Mouse (Mus musculus) kidney, adult 18-20 months (tissue): ENCODE data around the gene Nfatc2.

Source experiments
- DNase-seq: peaks from one replicate; pipeline ENCODE4 v3.0.0; 2021

The Nfatc2 gene

DNA sequence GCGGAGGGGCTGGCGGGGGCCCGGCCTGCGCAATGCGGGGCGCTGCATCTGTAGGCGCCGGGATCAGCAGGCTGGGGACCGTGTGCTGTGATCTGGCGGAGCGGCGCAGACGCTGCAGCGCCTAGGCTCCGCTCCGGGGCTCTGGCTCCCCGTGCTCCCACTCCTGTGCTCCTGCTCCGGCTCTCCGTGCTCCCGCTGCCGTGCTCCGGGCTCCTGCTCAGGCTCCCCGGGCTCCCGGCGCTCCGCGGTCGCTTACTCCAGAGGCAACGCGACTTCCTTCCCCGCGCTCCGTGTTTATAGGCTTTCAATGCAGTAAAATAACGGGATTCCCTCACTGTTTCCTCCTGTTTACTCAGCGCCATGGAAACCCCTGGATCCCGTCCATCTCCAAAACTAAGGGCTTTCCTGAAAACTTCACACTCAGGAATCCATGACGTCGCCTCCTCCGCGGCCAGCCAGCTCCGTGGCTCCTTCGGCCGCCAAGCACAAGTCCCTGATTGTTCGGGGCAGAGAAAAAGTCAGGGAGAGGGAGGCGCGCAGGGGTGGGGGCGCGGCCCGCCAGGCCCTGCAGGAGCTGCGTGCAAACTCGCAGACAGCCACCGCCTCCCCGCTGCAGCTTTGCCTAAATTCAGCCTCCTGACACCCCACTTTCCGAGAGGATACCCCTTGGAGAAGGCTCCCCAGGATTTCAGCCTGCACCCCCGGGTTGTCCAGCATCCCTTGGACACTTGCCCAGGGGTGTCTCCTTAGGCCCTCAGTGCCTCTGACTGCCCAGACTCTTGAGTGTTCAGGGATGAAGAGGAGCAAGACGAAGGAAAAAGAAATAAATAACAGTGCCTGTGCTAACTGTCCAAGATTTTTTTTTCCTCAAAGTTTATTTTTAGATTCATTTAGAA lies at the start of gene Nfatc2:
Gene Nfatc2, minus strand, starts transcription at position 167 of the 896 bp plus-strand sequence.
- DNase-seq = peak; percentile 72

DNA sequence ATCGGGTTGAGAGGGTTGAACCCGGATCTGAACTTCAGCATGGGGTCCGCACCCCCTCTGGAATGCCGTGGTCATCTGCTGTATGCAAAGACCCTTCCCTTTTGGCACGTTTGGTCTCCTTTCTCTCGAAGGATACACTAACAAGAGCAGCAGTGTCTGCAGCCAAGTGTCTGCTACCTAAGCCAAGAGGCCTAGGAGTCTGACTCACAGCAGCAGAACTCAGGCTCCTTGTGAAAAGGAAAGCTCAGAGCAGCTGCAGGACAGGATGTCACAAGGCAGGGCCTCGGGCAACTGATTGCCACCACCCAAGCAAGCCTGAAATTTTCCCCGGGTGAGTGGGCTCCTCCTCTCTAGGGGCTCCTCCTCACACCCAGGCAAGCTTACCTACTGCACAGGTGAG lies 46.7 kb upstream of the Nfatc2 start:
- no peak for DNase-seq

DNA sequence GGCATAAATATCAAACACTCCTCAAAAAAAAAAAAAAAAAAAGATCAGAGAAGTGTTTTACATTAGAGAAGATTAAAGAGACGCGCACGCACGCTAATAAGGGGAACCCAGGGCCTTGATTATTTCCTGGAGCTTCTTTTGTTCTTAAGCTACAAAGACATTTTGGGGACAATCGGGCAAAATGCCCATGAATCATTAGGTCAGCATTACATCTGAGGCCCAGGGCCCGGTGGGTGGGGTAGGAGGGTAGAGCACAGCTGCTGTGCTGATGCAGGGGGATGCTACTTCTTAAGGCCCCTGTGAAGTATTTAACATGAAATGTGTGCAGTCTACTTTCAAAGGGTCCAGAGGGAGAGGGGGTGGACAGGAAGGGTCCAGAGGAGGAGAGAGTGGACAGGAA lies 43.4 kb upstream of the Nfatc2 start:
- DNase-seq = no peak

DNA sequence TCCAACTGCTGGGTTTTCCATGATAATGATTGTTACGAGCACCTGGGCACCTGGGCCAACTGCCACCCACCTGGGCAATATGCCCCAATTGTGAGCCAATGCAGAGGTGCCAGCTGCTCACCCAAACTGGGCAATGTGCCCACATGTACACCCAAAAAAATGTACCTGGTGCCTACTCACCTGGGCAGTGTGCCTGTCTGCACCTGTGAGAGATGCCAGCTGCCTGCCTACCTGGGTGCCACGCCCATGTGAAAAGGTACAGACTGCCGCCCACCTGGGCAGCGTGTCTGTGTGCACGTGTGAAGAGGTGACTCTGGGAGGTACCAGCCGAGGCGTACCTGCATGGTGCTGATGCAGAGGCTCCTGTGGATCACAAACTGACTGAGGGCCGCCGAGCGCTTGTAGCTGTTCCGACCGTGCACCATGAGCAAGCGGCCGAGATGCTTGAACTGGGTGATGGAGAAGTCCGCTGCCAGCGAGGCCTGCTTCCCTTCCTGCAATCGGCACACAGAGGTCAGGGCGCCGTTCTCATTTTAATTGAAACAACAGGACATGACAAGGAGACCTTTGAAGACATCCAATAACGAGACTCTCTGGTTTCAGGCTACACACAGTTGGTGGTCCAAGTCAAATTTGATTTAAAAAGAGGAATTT lies 42.2 kb upstream of the Nfatc2 start:
- no peak for DNase-seq

DNA sequence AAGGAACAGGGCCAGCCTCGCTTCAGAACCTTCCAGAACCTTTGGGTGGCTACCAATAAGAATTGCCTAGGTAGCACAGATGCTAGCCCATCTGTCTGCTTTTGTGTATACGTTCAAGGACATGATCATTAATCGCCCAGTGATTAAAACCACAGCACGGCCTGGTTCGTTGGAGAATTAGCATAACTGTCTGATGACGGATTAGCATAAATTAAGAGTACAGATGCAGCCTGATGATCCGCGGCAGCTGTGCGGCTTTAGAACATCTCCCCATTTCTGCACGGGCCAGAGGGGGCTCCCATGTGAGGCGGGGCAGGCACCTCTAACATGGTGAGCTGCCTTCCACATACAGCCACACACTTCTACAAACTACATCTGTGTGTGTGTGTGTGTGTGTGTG lies 40.7 kb upstream of the Nfatc2 start:
- DNase-seq = no peak

DNA sequence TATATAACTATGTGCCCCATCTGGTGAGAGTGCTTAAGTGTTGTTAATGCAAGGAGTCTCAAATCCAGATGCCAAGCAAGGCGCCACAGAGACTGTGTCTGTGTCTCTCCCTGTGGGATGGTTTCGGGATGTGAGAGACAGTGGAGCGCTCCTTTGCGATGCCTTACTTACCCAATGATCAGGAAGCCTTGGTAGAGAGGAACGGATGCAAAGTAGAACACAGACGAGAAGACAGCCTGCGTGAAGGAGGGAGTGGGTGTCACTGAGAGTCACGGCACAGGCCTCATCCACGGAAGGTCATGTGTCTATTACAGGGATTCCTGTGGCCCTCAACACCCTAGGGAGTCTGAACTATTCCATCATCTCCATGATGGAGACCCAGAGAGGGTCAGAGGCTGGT lies 39.0 kb upstream of the Nfatc2 start:
- no peak for DNase-seq

DNA sequence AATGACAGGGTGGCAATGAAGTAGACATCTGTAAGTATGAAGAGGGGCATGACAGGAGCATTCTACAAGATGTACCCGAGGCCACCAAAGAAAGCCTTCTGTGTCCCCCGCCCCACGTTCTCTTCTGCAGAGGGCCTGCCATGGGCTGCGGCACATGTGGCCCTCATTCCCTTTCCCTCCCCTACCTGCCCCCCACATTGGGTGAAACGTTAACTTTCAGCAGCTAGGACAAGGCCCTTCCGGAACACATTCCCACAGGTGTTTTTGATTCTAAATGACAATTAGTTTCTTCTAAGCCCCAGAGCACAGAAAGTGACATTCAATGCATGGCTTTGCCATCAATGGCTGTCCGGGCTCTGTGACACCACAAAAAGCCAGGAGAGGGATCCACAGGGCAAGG lies 33.4 kb upstream of the Nfatc2 start:
- DNase-seq = no peak

DNA sequence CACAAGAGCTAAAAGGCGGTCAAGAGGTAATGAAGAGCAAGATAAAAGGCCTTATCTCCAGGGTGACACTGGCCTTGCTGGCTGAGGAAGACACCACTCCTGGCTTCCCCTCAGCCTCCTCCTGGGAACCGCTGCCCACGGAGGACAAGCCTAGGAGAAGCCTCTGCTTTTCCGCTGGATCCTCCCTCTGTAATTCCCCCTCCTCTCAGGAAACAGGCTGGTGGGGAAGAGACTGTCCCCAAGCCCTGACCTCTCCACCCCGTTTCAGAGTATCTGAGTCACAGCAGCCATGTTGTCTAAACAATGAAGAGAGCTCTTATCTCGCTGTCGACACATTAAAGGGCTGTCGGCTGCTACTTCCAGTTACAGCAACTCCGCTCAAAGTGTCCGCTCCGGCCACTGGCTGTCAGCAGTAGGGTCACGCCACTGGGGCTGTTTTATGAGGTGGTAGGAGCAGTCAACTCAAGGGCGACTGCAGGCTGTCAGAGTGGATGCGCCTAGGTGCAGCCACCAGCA lies 31.9 kb upstream of the Nfatc2 start:
- DNase-seq = no peak

DNA sequence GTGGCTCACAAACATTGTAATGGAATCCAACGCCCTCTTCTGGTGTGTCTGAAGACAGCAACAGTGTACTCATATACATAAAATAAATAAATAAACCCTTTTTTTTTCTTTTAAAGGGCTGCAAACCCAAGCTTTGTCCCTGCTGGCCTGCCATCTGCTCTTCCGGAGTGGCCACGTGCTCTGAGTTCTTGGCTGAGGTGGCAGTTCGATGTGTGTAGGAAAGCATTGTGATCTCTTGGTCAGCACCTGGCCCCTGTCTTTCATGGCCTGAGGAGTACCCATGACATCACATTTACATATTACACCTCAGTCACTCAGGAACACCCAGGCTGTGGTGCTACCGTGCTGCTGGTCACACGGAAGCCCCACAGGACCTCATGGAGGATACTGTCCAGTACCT lies 31.1 kb upstream of the Nfatc2 start:
- DNase-seq = no peak

DNA sequence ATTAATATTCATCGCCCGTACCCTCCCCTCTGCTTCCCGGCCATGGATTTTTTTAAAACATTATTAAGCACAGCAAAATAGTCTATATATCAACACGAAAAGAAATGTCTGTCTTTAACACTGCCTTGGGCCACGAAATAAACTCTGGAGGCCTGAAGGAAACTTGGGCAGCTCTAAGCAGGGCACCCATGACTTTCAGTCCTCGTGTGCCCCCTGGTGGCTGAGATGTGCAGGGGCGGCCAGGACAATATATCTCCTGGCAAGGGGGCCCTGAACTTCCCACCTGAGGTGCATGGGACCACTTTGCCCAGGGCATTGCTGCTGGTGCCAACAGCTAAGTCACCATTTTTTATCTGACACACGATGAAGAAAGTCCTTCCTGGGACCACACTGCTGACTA lies 27.3 kb upstream of the Nfatc2 start:
- DNase-seq = peak; percentile 81

DNA sequence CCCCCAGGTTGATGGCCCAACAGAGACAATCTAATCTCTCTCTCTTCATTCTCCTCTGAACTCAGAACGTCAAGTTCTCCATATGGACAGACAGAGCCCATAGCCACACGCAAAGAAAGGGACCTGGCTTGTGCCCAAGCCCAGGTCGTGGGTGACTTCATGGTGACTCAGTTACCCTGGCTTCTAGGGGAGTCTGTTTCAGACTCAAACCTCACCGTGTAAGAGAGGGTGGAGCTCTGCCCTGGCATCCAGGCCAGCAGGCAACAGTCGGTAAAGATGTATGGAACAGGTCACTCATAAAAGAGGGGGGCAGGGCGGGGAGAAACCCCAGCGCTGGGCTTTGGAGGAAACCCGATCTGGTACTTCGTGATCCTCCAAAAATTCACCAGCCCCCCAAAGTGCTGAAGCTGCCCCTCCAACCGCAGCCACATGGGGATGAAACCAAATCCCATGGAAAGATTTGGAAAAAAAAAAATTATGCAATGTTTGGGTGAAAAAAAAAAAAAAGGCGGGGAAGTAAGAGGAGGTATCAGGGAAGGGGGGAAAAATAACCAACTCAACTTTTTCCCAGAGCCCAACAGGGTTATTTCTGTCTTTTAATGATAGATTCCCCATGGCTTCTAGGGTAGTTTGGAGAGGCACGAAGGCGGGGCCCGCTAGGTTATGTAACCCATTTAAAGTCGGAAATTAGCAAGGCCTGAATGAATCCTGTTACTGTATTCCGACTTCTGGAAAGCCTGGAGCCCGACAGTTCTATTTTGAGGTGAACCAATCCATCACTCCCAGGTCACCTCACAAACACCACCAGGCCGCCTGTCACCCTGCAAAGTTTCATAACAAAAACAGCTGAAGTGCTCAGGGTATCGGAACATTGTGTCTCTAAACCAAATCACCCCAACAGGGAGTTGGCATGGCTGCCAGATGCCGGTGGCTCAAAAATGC lies 26.6 kb upstream of the Nfatc2 start:
- no peak for DNase-seq

DNA sequence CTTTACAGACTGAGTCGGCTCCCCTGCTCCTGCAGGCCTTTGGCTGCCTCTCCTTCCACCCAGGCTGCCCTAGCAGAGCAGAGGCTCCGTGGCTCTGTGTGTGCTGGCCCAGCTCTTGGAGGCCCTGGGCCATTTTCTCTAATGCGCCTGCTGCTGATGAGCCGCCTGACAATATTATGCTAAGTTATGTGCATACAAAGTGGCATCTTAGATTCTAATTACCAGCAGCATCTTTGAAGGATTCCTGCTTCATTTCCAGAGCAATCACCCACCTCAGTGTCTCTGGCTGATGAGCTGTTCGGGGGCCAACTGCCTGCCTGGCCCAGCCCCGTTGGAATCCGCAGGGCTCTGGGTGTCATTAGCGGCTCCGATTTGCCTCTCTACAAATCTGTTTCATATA lies 24.9 kb upstream of the Nfatc2 start:
- DNase-seq = no peak

DNA sequence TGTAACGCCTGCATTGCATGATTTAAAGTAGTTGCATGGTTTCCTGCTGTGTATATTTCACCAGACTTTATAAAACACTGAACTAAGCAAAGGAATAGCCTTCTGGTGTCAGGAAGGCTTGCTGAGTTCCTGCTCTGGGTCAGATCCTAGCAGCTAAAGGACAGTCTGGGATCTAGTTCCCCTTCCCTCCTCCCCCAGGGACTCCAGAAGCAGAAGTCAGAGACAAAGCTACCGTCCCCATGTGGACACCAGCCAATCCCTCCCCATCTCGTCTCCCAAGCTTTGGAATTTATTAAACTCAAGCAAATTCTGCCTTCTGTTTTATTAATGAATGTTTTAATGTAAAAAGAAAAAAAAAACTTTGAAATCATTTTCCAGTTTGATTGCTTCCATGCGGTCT lies 23.6 kb upstream of the Nfatc2 start:
- no peak for DNase-seq

DNA sequence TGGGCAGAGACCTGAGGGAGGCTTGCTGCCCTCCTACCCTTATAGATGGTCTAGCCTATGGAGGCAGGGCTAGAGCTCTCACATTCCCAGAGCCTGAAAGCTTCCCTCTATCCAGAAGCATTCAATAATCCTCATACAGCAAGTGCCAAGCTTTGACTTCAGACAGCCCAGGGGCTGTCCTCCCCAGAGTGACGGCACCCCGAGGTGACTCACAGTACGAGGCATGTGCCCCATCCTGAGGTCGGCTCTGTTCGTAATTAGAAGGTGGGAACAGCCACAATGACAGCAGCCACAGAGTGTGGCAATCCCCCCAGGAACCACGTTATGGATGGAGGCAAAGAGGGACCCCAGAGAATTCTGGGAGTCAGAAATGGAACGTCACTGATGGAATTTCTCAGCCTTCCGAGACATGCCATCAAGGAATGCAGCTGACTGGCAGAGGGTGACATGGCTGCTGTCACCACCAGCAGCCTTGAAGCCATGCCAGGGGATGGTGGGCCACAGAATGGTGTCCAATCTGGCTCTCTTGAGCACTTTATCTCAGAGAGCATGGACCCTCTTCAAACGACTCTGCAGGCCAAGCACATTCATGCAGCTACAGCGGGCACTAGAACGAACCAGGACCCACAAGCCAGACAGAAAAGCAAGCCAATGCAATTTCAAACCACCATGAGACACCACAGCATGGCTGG lies 19.8 kb upstream of the Nfatc2 start:
- no peak for DNase-seq

DNA sequence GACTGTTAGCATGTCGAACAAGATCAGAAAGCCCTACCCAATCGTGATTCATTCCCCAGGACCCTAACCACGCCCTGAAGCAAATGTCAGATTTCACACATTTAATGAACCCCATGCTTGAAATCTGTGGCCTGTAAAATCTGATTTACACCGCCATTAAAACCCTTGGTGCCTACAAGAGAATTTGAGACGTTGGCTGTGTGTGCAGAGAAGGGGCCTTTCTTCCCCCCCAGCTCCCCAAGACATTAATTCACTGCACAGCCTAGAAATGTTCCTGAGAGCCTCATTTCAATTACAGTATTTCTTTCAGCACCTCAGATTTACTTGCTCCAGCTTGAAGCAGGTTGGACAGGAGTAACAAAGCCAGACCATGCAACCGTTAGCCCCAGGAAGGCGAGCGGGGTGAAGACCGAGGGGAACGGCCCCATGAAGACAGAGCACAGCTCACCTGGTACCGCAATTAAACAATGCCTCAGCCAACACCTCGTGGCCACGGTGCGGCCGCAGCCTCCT lies 16.8 kb upstream of the Nfatc2 start:
- DNase-seq = no peak

DNA sequence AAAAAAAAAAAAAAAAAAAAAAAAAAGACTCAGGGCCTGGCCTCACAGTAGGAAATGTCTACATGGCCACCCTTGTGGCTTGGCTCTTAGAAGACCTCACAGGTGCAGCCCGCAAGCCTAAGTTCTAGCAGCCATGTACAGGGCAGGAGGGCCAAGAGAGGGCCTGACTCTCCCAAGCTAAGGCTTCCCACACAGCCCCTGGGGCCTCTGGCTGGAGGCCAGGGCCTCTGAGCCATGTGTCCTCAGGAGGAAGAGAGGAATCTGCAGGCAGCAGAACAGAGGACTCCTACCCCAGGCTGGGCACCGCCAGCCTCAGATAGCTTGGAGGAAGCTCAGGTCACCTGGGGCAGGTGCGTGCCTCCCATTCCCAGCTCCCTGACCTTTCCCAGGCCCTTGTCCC lies 13.7 kb upstream of the Nfatc2 start:
- DNase-seq = no peak

DNA sequence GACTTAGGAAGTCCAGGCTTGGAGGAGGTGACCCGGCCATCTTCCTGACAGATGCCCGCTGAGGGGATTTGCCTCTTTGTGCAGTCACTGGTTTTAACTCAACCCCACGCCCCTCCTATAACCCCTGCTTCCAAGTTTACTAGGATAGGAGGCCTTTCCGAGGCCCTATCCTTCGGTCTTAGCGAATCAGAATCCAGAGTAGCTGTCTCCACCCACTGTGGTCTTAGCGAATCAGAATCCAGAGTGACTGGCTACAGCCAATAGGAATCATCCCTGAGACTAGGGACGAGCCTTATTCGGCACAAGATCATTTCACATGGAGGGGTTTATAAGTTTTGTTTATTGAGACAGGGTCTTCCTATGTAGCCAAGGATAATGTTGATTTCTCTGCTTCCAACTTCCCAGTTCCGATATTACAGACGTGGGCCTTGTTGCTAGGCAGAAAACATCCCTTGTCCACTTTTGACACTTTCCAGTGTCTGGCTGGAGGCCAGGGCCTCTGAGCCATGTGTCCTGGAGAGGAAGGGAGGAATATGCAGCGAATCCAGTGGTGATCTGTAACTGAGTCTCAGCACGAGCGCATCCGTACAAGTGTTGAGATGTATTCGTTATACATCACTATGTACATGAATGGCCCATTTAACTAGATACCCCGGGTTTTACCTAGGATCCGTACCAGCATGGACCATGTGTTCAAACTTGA lies 12.9 kb upstream of the Nfatc2 start:
- DNase-seq = no peak

DNA sequence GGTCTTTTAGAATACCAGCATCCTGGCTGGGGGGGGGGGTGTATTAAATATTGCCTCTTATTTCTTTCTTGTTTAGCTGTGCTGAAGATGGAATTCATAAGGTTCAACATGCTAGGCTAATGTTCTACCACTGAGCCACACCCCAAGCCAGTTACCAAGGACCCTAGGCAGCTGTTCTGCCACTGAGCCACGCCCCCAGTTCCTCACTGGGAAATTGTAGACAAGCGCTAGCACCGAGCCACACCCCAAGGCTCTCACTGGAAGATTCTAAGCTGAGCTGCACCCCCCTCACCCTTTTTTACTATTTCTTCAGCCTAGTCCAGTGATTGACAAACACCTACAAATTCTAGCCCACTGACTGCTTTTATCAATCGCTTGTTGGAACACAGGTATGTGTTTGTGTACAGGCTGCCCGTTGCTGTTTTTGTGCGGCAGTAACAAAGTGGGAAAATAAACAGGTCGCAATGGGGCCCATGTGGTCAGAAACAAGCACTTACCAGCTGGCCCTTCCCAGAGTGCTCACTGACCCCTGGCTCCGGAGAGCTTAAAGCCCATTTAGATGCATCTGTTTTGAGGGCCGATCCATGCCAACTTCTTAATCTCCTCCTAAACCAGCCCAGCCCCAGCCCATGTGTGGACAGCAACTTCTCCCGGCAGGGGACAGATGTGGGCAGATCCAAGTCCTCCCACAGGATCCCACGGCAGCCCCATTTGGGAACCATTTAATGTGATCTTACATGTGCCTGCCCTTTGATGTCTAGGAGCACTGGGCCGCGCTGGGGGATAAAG lies 11.8 kb upstream of the Nfatc2 start:
- DNase-seq = no peak

DNA sequence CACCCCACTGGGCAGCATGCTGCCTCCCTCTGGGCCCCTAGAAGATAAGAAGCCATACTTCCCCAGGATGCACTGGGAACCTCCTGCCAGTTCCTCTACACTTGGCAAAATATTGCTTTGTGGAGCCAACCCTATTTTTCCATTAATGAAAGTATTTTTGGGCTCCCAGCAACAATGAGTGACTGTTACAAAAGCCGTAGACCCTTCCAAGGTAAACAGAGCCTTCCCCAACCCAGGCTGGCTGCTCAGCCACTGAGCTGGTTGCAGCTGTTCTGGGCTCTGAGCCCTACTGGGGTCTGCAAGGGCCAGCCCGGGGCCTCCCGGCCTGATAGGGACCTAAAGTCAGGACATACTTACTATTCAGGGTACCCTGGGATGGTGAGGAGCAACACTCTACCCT lies 9.5 kb upstream of the Nfatc2 start:
- DNase-seq = no peak

DNA sequence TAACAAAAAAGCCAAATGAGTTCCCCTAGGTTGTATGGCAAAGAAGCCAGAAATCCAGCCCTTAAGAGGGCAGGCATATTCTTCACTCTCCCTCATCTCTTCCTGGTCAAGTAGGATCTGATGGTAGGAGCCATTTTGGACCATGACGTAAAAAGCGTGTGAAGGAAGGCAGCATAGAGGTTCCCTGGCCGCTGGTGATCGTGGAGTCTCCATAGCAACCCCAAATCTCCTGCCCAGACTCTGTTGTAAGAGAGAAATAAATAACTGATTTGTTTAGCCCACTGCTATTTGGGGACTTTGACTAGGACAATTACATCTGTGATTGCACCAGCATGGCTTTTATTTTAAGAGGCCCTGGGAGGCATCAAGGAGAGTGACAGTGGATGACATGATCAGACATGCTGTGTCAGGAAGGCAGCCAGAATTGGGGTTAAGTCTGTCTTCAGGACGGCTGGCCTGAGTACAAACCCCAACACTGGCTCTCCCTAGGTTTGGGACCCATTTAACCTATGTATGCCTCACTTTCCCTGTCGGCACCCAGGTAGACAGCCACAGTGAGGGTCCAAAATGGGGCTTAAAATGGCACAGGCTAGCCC lies 8.3 kb upstream of the Nfatc2 start:
- no peak for DNase-seq
